Mouse (Mus musculus) kidney, adult 2 months (tissue): Measurements from ENCODE around the gene Bmp7.

ENCODE experiments used
- CTCF ChIP-seq: fragments of 200-500 bp; conservative IDR thresholded peaks from 2 replicates; pipeline ENCODE4 v1.5.1; 2011; ENCODE audit warnings: low read depth, mild to moderate bottlenecking, control low read depth, low read length, moderate library complexity, mixed read lengths; ENCODE audit not compliant: insufficient read depth, insufficient read length
- POLR2A ChIP-seq: fragments of 200-500 bp; IDR thresholded peaks from one replicate; pipeline ENCODE4 v1.6.1; 2011; ENCODE audit warnings: low read depth, low read length, control low read depth

- TF ChIP-seq POLR2A (no peak), CTCF (no peak)
These were observed 18.5 kb upstream of the Bmp7 start for GRCm38 (mm10) chr2:172958579-172958978.
